Mouse (Mus musculus): Measurements from ENCODE around the gene Otulinl. TPM values are rescaled to one million over a fixed set of nuclear protein-coding genes. Genes with fewer than 3 reads are reported as not detected.

The Otulinl gene
- polyA plus RNA-seq, 1 experiment from 2014 or later: 5.3 TPM

- Histone ChIP-seq H3K36me3 (peaks cover 46% of the 10 kb centered on the region), H3K4me1 (replicated peaks) (peaks cover 6% of the 10 kb centered on the region), H3K27ac (no peak overlapping the region), H3K4me2 (no peak overlapping the region), H3K4me3 (no peak overlapping the region), H3K9me3 (replicated peaks) (no peaks in the 10 kb centered on the region), H3K9ac (no peak overlapping the region), H3K27me3 (no peaks in the 10 kb centered on the region)
- 50% methylated on average over 6 of the region's 6 CpGs for WGBS
- ATAC-seq (replicated peaks; ENCODE audit: insufficient number of reproducible peaks, insufficient read depth, low FRiP score, low read depth): peak; percentile 44; the same call in 1 of the 2 replicates
Measured at GRCm38 (mm10) chr15:27612533-27613221, 68.7 kb downstream of the Otulinl start.

GRCm38 (mm10) chr15:27609554-27609953 is 71.8 kb downstream of the Otulinl start:
- Histone ChIP-seq H3K9me3 (replicated peaks) (no peaks in the 10 kb centered on the region), H3K4me1 (replicated peaks) (peaks cover 3% of the 10 kb centered on the region), H3K27me3 (no peaks in the 10 kb centered on the region), H3K36me3 (peaks cover 56% of the 10 kb centered on the region), H3K4me3 (no peak overlapping the region), H3K9ac (no peak overlapping the region), H3K4me2 (no peak overlapping the region), H3K27ac (no peak overlapping the region)
- no peak for ATAC-seq (replicated peaks; ENCODE audit: insufficient number of reproducible peaks, insufficient read depth, low FRiP score, low read depth)
- WGBS: 72% methylated on average over 4 of the region's 4 CpGs

DNA sequence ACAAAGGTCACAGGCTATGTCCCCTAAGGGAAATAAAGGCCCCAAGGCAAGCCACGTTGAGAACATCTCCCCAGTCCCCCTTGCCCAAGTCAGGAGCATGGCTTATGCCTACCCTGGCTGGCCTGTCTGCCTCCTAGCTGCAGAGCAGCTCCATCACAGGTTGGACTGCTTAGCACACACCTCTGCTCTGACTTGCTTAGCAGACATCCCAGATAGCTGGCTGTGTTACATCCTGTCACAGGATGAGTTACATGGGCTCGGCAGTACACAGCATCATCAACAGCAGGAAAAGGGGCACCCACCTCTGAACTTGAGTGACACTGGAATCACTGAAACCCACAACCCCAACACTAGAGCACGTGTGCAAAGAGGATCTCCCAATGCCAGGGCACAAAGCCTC is 76.1 kb downstream of the Otulinl start:
- Histone ChIP-seq H3K36me3 (peaks cover 46% of the 10 kb centered on the region), H3K9ac (no peak overlapping the region), H3K9me3 (replicated peaks) (no peaks in the 10 kb centered on the region), H3K27me3 (no peaks in the 10 kb centered on the region), H3K4me2 (no peak overlapping the region), H3K4me3 (no peak overlapping the region), H3K4me1 (replicated peaks) (no peaks in the 10 kb centered on the region), H3K27ac (no peak overlapping the region)
- no peak for ATAC-seq (replicated peaks; ENCODE audit: insufficient number of reproducible peaks, insufficient read depth, low FRiP score, low read depth)
- 65% methylated on average over 3 of the region's 3 CpGs for WGBS

Other genes with a start within 250 kb of the Otulinl start
- 10.2 and 10.8 TPM in 2 replicates for gene Ank, start 214.9 kb downstream of the Otulinl start, polyA plus RNA-seq (2015; fragmentation: Nextera tagmentation; extraction: Ambion mirVana)
- gene Otulin, start 50.9 kb downstream of the Otulinl start, polyA plus RNA-seq (2015; fragmentation: Nextera tagmentation; extraction: Ambion mirVana): 24.3 and 24.9 TPM in 2 replicates

Data from heart, embryonic 15.5 days (tissue).